Mouse (Mus musculus): ENCODE data around the gene Metrn.

Metrn gene

DNA sequence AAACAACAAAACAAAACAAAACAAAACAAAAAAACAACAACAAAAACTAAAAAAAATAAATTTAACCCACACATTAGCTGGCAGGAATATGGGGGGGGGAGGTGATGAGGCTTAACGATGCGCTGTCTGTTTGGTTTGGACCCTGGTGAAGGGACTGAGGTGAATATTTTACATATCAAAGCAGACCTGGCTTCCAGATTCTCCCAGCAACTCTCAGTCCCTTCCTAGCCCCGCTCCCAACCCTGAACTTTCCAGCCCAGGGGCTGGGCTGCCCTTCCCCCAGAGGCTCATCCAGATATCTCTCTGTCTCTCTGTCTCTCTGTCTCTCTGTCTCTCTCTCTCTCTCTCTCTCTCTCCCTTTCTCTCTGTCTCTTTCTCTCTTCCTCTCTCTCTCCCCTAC lies 34.3 kb downstream of the Metrn start:
- DNase-seq: no peak

DNA sequence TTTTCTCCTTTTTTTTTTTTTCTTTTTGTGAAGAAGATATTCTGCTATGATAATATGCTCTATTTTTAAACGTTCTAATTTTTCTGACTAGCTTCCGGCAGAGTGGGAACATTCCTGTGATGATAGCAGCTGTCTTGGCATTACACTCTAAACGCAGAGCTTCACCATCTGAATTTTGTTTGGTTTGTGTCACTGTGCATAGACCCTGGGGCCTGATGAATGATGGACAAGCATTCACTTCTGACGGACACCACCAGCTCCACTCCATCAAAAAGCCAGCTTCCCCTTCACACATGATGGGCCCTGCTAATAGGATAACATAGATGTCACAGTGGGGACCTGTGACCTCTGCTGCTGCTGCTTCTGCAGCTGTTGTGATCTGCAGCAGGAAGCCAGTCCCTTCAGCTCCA lies 35.4 kb downstream of the Metrn start:
- DNase-seq: no peak

DNA sequence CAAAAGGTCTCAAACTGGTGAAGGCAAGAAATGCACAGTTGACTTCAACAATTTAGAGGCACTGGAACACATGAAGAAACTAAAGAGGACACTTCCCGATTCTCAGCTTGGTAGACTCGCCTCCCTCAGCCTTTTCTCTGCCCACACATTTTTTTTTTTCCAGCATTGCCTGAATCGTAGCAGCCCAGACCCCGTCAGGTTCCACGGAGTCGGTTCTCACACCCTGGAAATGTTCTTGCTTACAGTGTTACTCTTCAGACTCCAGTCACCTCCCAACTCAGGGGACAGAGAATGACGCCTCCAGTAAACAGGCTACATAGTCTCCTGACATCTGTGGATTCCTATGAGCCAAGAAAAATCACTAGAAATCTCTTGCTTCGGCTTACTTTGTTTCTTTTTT lies 36.8 kb downstream of the Metrn start:
- no peak for DNase-seq

DNA sequence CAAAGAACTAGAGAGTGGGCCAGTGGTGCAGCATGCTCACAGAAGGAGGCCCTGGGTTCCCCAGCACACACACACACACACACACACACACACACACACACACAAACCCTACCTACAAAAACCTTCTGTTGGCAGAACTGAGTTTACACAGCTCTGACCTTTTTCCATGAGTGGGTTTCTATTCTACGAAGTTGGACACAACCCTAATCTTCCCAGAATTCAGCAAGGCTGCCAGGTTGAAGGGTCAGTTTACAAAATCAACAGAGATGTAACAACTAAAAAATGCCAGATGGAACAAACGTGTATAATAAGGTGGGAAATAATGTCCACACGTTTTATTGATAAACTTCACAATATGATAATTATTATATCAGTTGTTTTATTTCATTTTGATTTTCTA lies 39.2 kb downstream of the Metrn start:
- DNase-seq: no peak

DNA sequence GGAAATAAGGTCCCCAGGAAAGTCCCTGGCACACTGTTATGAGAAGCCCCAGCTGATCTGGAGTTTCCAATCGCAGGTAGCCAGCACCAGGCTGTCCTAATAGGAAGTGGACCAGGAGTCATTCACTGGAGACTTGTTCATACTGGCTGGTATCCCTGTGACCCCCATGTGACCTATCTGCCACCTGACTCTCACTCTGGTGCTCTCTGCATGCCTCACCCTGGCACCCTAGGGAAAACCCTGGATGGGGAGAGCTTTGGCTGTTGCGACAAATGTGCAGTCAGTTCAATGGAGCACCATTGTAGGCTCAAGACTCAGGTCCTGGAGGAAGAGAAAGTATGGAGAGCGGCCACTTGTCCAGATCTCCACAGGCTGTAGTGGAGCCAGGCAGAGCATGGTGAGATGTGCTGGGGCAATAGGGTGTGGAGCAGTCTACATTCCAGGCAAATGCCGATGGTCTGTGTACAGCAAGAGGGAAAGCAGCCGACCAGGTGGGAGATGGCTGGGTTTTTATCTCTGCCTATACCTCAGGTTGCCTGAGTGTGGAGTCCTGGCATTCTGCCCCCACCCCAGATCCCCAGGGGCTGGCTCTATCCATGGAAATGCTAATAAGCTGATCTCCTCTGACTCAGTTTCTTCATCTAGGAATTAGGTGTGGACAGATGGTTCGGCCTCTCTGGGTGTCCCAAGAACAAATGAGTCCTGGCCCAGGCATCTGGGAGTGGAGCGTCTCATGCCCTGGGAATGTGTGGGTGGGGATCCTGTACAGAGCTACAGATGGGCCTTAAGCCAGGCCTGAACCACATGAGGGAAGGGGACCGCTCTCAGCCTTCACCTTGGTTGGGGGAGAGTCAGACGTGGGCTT lies 40.3 kb downstream of the Metrn start:
- DNase-seq: peak; percentile 50 to 55

DNA sequence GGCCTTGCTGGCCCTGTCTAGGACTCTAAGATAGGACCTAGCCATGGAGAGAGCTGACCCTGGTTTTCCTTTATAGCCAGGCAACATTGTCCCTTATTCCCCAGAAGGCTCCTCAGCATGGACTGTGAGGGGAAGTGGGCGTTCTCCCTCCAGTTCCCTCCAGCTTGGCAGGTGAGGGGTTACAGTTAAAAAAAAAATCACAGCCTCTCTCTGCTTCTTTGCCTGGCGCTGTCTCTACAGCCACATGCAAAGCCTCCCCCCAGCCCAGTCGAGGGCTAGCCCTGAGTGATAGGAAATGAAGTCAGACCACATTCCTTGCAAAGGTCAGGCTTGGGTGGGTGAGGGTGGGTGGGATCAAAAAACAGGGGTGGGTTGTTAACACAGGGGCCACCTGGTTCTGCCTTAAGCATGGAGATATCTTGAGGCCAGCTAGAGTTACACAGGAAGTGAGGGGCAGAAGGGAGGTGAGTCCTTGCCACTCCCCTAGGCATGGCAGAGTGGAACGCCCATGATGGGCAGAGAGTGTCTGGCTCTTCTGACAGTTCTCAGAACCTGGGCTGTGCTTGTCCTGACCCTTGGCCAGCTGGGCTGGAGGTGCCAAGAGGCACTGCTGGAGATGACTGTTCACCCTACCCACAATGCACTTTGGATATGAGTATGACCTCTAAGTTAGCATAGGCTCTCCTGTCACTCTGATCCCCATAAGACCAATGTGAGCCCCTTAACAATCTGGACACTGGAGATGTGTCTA lies 41.1 kb downstream of the Metrn start:
- peak in 1 of 2 experiments; percentile 12 for DNase-seq

DNA sequence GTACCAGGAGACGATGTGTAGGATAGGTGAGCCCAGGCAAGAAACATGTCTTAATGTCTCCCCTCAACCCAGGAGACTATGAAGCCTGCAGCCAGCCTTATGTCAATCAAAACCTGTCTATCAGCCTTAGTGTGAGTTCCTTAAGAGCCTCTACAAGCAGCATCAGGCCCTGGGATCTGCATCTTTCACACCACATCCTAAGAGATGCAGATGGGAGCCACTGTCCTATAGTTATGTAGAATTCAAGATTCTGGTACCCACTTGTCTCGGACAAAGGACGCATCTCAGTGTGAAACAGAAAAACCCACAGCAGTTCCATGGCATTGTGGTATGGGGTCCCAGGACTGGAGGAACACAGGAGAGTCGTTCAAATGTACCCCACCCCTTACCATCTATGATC lies 41.9 kb downstream of the Metrn start:
- DNase-seq: no peak

DNA sequence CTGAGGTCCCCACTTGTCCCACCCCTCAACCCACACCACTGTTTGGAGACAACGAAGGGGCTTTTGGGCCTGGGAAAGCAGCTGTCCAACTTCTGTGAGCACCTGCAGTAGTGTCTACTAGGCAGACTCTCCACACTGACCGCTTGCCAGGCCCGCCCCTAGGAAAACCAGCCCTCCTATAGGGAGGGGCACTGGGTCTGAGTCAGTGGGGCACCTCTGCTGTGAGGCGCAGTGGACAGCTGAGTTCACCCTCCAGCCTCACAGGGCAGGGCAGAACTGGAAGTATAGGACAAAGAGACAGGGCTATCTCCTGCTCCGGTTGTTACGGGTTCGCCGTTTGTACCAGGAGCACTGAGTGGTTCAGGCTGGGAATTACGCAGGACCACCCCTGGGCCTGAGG lies 42.7 kb downstream of the Metrn start, which contains the start of gene Msln:
TSS of gene Msln (minus strand) at position 138 of the 400 bp plus-strand sequence.
- peak in 1 of 2 experiments; percentile 32 for DNase-seq

DNA sequence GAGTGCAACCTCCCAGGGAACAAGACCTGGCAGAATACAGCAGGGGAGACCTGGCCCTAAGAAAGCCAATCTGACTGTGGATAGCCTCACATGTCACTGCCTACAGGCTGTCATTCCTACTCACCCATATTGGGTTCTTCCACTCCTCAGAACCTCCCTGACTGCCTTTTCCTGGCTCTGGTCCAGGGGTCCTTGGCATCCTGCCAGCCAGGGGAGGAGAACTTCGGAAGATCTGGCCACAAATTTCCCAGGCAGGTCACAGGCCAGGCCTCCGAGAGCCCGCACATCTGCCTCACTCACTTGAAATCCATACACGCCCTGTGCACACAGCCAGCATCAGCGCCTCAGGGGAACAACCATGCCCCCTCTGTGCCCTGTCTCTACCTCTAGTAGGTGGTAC lies 45.5 kb downstream of the Metrn start:
- peak; percentile 30 to 45 for DNase-seq

DNA sequence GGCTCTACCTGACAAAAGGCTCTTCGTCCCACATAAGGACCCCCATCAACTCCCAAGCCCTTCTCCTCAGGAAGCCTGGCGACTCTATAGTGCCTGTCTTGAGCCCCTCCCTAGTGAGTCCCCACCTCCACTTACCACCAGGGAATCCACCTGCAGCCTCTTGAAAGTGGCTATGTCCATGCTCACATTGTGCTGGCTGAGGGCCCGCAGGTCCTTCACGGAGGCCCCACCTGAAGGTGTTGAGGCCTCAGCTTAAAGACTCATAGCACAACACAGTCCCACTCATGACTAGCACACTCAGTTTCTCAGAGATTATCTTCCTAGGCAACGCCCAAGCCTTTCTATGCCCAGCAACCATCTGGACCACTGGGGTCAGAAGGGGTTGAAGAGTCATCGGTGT lies 47.6 kb downstream of the Metrn start:
- no peak for DNase-seq

DNA sequence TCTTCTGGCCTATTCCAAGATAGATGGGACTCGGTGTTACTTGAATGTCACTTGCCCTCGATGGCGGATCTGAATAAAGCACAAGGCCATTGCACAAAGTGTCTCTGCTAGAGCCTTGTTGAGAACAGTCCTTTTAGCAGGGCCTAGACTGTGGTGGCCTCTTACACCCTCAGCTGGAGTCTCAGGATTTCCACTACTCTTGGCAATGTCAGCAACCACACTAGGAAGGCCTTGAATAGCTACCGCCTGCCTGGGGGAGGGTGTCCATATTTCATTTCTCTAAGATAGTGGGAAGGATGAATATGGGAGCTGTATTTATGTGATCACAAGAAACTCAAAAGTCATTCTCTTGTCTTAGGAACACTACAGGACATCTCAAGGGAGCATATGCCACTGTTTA lies 48.7 kb downstream of the Metrn start:
- no peak for DNase-seq

DNA sequence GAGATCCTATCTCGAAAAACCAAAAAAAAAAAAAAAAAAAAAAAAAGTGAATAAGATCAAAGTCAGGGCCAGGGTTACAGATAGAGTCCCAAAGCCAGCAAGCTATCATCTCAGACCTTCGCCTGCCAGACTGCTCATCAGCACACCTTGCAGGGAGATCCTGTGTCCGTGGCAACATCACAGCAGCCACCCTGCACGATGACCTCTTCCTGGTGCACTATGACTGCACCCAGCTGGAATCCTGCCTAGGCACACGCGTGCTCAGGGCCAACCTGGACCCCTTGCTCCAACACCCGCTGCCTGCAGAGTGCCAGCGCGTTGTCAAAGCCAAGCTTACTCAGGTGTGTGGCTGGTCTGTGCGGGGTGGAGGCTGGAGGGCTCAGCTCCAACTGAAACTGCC lies 52.6 kb downstream of the Metrn start:
- no peak for DNase-seq

DNA sequence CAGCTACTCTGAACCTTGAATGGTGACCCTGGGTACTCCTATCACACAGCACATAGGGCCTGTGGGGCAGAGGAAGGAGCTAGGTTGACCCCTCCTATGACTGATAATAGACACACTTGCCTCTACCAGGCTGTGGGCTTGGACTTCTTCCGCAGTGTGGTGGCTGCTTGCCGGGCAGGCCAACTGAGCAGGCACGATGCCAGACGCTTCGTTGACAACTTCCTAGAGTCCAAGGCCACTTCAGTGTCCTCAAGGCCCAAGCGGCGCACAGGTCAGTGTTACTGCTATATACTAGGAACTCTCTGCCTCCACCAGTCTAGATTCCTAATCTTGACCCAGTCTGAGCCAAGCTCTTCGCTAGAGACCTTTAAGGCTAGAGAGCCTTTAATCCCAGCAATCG lies 53.1 kb downstream of the Metrn start:
- DNase-seq: no peak

All from lung, adult 18-20 months (tissue).